Mouse (Mus musculus): ENCODE measurements around the gene Ank3. TPM values are rescaled to one million over a fixed set of nuclear protein-coding genes. Genes with fewer than 3 reads are reported as not detected.
A peak's percentile ranks its signal among the peaks of the same experiment; 100 is the strongest.

The Ank3 gene
- polyA plus RNA-seq, 2 experiments = 3.1 to 5.3 TPM

DNA sequence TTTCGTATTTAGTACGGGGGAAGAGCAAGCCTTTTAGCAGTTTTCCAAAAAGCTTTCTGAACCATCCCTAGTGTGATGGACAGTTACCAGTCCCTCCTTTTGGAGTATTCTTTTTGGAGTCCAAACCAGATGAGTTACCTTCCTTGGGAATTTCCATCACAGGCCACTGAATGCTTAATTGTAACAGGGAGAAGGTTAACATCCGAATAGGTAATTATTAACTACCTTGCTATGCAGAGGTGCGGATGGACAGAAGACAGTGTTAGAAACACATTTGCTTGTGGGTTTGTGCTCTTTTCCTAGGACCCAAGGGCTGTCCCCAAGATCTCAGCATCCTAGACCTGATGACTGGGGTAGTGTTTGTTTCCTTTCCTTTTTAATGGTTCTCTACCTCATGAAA lies 150.6 kb downstream of the Ank3 start:
- Histone ChIP-seq H3K36me3 (replicated peaks; ENCODE audit: control insufficient read depth, insufficient read depth, low read depth) (no peaks in the 10 kb centered on the region), H3K4me2 (ENCODE audit: low read depth) (no peak overlapping the region), H3K27ac (no peak overlapping the region), H3K4me3 (ENCODE audit: insufficient read depth in 1 of 2, low read depth in 2 of 2, low read length in 2 of 2) (no peak overlapping the region), H3K27me3 (ENCODE audit: control insufficient read depth, insufficient read depth, low read length) (no peaks in the 10 kb centered on the region), H3K9me3 (ENCODE audit: control insufficient read depth, low read length) (no peaks in the 10 kb centered on the region), H3K9ac (replicated peaks) (no peak overlapping the region), H3K4me1 (replicated peaks; ENCODE audit: control insufficient read depth in 2 of 2, insufficient read depth in 2 of 2, low read length in 1 of 2) (peaks cover 0 to 9% of the 10 kb centered on the region in 2 experiments; a peak in 1 of 4 replicates)
- DNase-seq (ENCODE audit: low read depth in 3 of 3, low spot score in 3 of 3) (no peak), ATAC-seq (ENCODE audit: insufficient read depth) (no peak)
- TF ChIP-seq EP300 (IDR thresholded peaks at IDR 0.05; ENCODE audit: low read depth) (no peak), CTCF (IDR thresholded peaks at IDR 0.05; ENCODE audit: low read depth) (no peak)
- WGBS (ENCODE audit: insufficient replicate concordance) = 68% methylated on average over 4 of the region's 4 CpGs

DNA sequence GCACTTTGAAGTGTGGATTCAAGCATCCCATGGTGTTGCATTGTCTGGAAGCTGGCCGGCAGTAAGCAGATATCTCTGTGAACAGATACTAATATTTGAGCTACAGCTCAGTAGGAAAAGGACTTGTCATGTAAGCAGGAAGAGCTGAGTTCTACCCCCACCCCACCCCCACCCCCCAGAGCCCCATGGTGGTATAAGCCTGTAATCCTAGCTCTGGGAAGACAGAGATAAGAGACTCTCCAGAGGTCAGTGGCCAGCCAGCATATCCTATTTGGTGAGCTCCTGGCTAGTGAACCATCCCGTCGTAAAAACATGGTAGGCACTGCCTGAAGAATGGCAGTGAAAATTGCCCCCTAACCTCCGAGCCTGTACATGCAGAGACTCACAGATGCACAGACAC lies 152.3 kb downstream of the Ank3 start:
- H3K4me3 ChIP-seq (ENCODE audit: insufficient read depth in 1 of 2, low read depth in 2 of 2, low read length in 2 of 2) = no peak overlapping the region
- no peak overlapping the region for H3K9ac ChIP-seq (replicated peaks)
- peaks cover 0 to 9% of the 10 kb centered on the region in 2 experiments; a peak in 1 of 4 replicates for H3K4me1 ChIP-seq (replicated peaks; ENCODE audit: control insufficient read depth in 2 of 2, insufficient read depth in 2 of 2, low read length in 1 of 2)
- no peak for DNase-seq (ENCODE audit: low read depth in 3 of 3, low spot score in 3 of 3)
- no peak overlapping the region for H3K27ac ChIP-seq
- WGBS (ENCODE audit: insufficient replicate concordance) = 32% methylated on average over 4 of the region's 4 CpGs
- ATAC-seq (ENCODE audit: insufficient read depth) = no peak
- no peaks in the 10 kb centered on the region for H3K27me3 ChIP-seq (ENCODE audit: control insufficient read depth, insufficient read depth, low read length)
- TF ChIP-seq CTCF (IDR thresholded peaks at IDR 0.05; ENCODE audit: low read depth) (no peak), EP300 (IDR thresholded peaks at IDR 0.05; ENCODE audit: low read depth) (no peak)
- no peak overlapping the region for H3K4me2 ChIP-seq (ENCODE audit: low read depth)
- H3K9me3 ChIP-seq (ENCODE audit: control insufficient read depth, low read length) = no peaks in the 10 kb centered on the region
- H3K36me3 ChIP-seq (replicated peaks; ENCODE audit: control insufficient read depth, insufficient read depth, low read depth) = no peaks in the 10 kb centered on the region

DNA sequence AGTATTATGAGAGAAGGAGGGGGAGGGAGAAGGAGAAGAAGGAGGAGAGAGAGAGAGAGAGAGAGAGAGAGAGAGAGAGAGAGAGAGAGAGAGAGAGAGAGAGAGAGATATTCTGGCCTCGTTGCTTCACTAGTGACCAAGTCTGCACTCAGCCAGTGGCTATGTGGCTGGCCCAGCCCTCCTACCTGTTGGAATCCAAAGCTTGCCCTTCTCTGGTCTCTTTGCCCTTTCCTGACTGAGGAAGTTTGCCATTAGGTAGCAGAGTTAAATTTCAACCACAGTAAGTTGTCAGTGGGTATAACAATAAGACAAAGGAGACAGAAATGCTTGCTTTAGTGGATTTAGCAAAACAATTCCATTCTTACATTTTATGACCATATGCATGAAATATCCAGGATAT lies 154.5 kb downstream of the Ank3 start:
- Histone ChIP-seq H3K9ac (replicated peaks) (no peak overlapping the region), H3K4me2 (ENCODE audit: low read depth) (no peak overlapping the region), H3K27ac (no peak overlapping the region), H3K9me3 (ENCODE audit: control insufficient read depth, low read length) (no peaks in the 10 kb centered on the region), H3K4me1 (replicated peaks; ENCODE audit: control insufficient read depth in 2 of 2, insufficient read depth in 2 of 2, low read length in 1 of 2) (peaks cover 0 to 9% of the 10 kb centered on the region in 2 experiments; a peak in 1 of 4 replicates), H3K36me3 (replicated peaks; ENCODE audit: control insufficient read depth, insufficient read depth, low read depth) (no peaks in the 10 kb centered on the region), H3K27me3 (ENCODE audit: control insufficient read depth, insufficient read depth, low read length) (no peaks in the 10 kb centered on the region), H3K4me3 (ENCODE audit: insufficient read depth in 1 of 2, low read depth in 2 of 2, low read length in 2 of 2) (no peak overlapping the region)
- no peak for DNase-seq (ENCODE audit: low read depth in 3 of 3, low spot score in 3 of 3)
- no peak for ATAC-seq (ENCODE audit: insufficient read depth)
- TF ChIP-seq EP300 (IDR thresholded peaks at IDR 0.05; ENCODE audit: low read depth) = no peak
- no peak for TF ChIP-seq CTCF (IDR thresholded peaks at IDR 0.05; ENCODE audit: low read depth)
- WGBS (ENCODE audit: insufficient replicate concordance) = 29% methylated on average over 1 of the region's 1 CpGs

DNA sequence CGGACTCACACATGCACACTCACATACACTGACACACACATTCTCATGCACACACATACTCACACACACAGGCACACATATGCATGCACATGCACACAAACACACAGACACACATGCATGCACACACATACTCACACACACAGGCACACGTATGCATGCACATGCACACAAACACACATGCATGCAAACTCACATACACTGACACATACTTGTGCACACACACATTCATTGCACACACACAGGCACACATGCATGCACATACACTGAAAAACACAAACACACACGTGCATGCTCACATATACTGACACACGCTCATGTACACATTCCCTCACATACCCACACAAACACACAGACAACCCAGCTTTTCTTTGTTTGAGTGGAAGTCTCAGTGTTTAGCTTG lies 157.0 kb downstream of the Ank3 start:
- Histone ChIP-seq H3K27ac (no peak overlapping the region), H3K4me3 (ENCODE audit: insufficient read depth in 1 of 2, low read depth in 2 of 2, low read length in 2 of 2) (no peak overlapping the region)
- WGBS (ENCODE audit: insufficient replicate concordance) = 63% methylated on average over 4 of the region's 4 CpGs

DNA sequence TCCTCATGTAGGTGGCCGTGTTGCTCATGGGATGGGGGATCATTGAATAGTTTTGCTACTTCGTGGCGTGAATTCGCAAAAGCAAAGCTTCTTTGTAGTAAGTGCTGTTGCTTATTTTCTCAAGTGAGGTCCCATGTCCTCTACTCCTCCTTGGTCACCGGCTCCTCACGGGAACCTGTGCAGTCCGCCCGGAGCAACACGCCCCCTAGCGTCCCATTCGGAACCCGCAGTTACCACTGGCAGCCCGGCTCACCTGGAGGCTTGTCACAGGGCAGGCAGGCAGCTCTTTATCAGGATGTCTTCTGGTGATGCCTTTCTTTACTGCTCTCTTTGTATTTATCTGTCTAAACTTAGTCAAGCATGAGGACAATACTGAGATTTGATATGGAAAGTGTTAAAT lies 157.7 kb downstream of the Ank3 start:
- Histone ChIP-seq H3K9me3 (ENCODE audit: control insufficient read depth, low read length) (no peaks in the 10 kb centered on the region), H3K9ac (replicated peaks) (no peak overlapping the region), H3K27ac (no peak overlapping the region), H3K4me3 (ENCODE audit: insufficient read depth in 1 of 2, low read depth in 2 of 2, low read length in 2 of 2) (no peak overlapping the region), H3K36me3 (replicated peaks; ENCODE audit: control insufficient read depth, insufficient read depth, low read depth) (no peaks in the 10 kb centered on the region), H3K4me1 (replicated peaks; ENCODE audit: control insufficient read depth in 2 of 2, insufficient read depth in 2 of 2, low read length in 1 of 2) (no peaks in the 10 kb centered on the region), H3K4me2 (ENCODE audit: low read depth) (no peak overlapping the region), H3K27me3 (ENCODE audit: control insufficient read depth, insufficient read depth, low read length) (no peaks in the 10 kb centered on the region)
- 16% methylated on average over 13 of the region's 13 CpGs for WGBS (ENCODE audit: insufficient replicate concordance)
- TF ChIP-seq CTCF (IDR thresholded peaks at IDR 0.05; ENCODE audit: low read depth) (peak; percentile 65), EP300 (IDR thresholded peaks at IDR 0.05; ENCODE audit: low read depth) (no peak)
- DNase-seq (ENCODE audit: low read depth in 3 of 3, low spot score in 3 of 3) (no peak), ATAC-seq (ENCODE audit: insufficient read depth) (no peak)

More for the DNA sequence above, 157.0 kb downstream of the Ank3 start:
- H3K4me1 ChIP-seq (replicated peaks; ENCODE audit: control insufficient read depth in 2 of 2, insufficient read depth in 2 of 2, low read length in 1 of 2) = peaks cover 0 to 3% of the 10 kb centered on the region in 2 experiments; a peak in 1 of 4 replicates
- H3K9me3 ChIP-seq (ENCODE audit: control insufficient read depth, low read length) = no peaks in the 10 kb centered on the region
- no peak overlapping the region for H3K4me2 ChIP-seq (ENCODE audit: low read depth)
- ATAC-seq (ENCODE audit: insufficient read depth) = no peak
- TF ChIP-seq EP300 (IDR thresholded peaks at IDR 0.05; ENCODE audit: low read depth) = no peak
- no peak for TF ChIP-seq CTCF (IDR thresholded peaks at IDR 0.05; ENCODE audit: low read depth)
- H3K27me3 ChIP-seq (ENCODE audit: control insufficient read depth, insufficient read depth, low read length) = no peaks in the 10 kb centered on the region
- DNase-seq (ENCODE audit: low read depth in 3 of 3, low spot score in 3 of 3) = no peak
- H3K9ac ChIP-seq (replicated peaks) = no peak overlapping the region
- no peaks in the 10 kb centered on the region for H3K36me3 ChIP-seq (replicated peaks; ENCODE audit: control insufficient read depth, insufficient read depth, low read depth)
